Mouse (Mus musculus): ENCODE results near the gene Dync1li1.

DNA sequence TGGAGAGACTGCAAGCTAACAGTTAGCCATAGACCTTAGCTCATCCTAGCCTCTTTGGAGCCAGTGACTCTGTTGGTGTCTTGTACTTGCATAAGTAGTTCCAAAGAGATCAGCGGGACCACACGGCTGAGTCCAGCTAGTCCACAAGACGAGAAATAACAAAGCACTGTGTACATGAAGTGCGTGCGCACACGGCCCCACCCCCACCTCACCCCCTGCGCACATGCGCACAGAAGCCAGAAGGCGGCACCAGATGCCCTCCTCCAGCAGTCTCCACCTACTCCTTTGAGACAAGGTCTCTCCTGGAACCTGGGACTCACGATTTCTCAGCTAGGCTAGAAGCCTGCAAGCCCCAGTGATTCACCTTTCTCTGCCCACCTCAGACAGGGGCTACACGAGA is 24.8 kb upstream of the Dync1li1 start:
- TF ChIP-seq POLR2A (IDR thresholded peaks at IDR 0.05; ENCODE audit: low read depth, low read length) (no peak), CTCF (IDR thresholded peaks at IDR 0.05; ENCODE audit: extremely low read depth, insufficient read length, insufficient replicate concordance, low read depth, low read length) (no peak)
